Mouse (Mus musculus): ENCODE measurements around the gene Hes3.

Hes3 gene

GRCm38 (mm10) chr4:152253183-152253759 lies 38.2 kb downstream of the Hes3 start:
- no peak for DNase-seq (ENCODE audit: low spot score)

GRCm38 (mm10) chr4:152250615-152251014 lies 40.8 kb downstream of the Hes3 start:
- no peak for DNase-seq (ENCODE audit: low spot score)

GRCm38 (mm10) chr4:152247195-152247594 lies 44.3 kb downstream of the Hes3 start:
- no peak for DNase-seq (ENCODE audit: low spot score)

GRCm38 (mm10) chr4:152246011-152246410 lies 45.5 kb downstream of the Hes3 start:
- DNase-seq (ENCODE audit: low spot score): no peak

- no peak for DNase-seq (ENCODE audit: low spot score)
These were observed 46.6 kb downstream of the Hes3 start for GRCm38 (mm10) chr4:152244545-152245522.

GRCm38 (mm10) chr4:152243969-152244368 lies 47.5 kb downstream of the Hes3 start:
- no peak for DNase-seq (ENCODE audit: low spot score)

- DNase-seq (ENCODE audit: low spot score): no peak
These were observed 48.1 kb downstream of the Hes3 start for GRCm38 (mm10) chr4:152243241-152243891.

- no peak for DNase-seq (ENCODE audit: low spot score)
These were observed 51.5 kb downstream of the Hes3 start for GRCm38 (mm10) chr4:152239974-152240373.
